Mouse (Mus musculus): ENCODE results near the gene Hdgfl3. TPM values are rescaled to one million over a fixed set of nuclear protein-coding genes. Genes with fewer than 3 reads are reported as not detected.

Gene Hdgfl3
- total and polyA plus RNA-seq, 2 experiments from 2014 or later, result 7.3 to 10.2 TPM

DNA sequence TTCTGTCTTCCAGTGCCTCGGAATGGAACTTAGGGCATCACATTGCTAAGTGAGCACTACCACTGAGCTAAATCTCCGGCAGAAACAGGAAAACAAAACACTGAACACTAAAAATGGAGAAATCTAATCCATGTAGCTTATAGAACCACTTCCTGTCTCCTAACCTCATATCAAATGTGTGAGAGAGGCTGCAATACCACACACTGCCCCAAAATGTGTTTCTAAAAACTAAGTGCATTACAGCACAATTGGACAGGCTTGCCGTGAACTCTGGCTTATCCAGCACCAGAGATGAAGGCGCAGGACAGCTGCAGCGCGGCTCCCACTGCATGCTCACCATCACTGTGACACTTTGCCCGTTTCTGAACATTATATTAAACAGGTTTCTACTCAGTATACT is 5.3 kb downstream of the Hdgfl3 start:
- 79% methylated on average over 7 of the region's 7 CpGs for WGBS
- TF ChIP-seq CTCF (IDR thresholded peaks at IDR 0.05; ENCODE audit: low read depth) (no peak), EP300 (IDR thresholded peaks at IDR 0.05; ENCODE audit: low read depth) (no peak)
- Histone ChIP-seq H3K4me2 (ENCODE audit: low read depth, low read length) (no peak overlapping the region), H3K4me1 (ENCODE audit: control insufficient read depth, insufficient read depth) (peaks cover 15% of the 10 kb centered on the region), H3K36me3 (replicated peaks; ENCODE audit: control insufficient read depth, insufficient read depth, low read length) (no peaks in the 10 kb centered on the region), H3K27me3 (ENCODE audit: control insufficient read depth, insufficient read depth, low read length) (no peaks in the 10 kb centered on the region), H3K27ac (ENCODE audit: low read depth) (no peak overlapping the region), H3K4me3 (ENCODE audit: low read depth, low read length) (no peak overlapping the region), H3K9ac (replicated peaks; ENCODE audit: low read depth, low read length) (no peak overlapping the region), H3K9me3 (replicated peaks; ENCODE audit: control insufficient read depth, low read length) (no peaks in the 10 kb centered on the region)
- ATAC-seq (ENCODE audit: insufficient read depth, low read depth), result no peak
- no peak for DNase-seq (ENCODE audit: low spot score)

DNA sequence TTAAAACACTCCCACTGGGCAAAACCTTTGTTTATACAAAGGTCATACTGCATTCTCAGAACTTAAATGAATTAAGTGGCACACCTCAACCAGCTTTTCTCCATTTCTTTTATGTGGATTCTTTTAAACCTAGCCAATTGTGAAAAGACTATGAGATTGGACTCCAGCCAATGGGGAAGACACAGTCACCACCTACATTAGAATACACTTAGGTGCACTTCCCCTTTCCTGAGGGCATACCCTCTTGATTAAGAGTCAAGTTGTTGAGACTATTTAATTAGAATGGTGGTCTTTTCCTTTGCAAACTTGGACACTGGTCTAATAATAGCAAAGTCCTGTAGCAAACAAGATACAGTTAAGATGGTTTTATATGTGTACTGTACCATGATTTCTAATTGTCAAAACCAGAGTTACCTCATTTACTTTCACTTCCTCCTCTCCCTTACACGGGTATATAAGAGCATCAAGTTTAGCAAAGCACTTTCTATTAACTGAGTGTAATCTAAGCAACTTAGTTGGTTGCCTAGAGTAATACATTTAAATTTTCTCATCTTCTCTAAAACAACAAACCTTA is 12.8 kb downstream of the Hdgfl3 start:
- Histone ChIP-seq H3K36me3 (replicated peaks; ENCODE audit: control insufficient read depth, insufficient read depth, low read length) (no peaks in the 10 kb centered on the region), H3K4me2 (ENCODE audit: low read depth, low read length) (no peak overlapping the region), H3K9ac (replicated peaks; ENCODE audit: low read depth, low read length) (no peak overlapping the region), H3K9me3 (replicated peaks; ENCODE audit: control insufficient read depth, low read length) (no peaks in the 10 kb centered on the region), H3K27me3 (ENCODE audit: control insufficient read depth, insufficient read depth, low read length) (no peaks in the 10 kb centered on the region), H3K27ac (ENCODE audit: low read depth) (no peak overlapping the region), H3K4me3 (ENCODE audit: low read depth, low read length) (no peak overlapping the region), H3K4me1 (ENCODE audit: control insufficient read depth, insufficient read depth) (no peaks in the 10 kb centered on the region)
- TF ChIP-seq CTCF (IDR thresholded peaks at IDR 0.05; ENCODE audit: low read depth) (no peak), EP300 (IDR thresholded peaks at IDR 0.05; ENCODE audit: low read depth) (no peak)
- DNase-seq (ENCODE audit: low spot score), result no peak
- WGBS, result 58% methylated on average over 1 of the region's 1 CpGs
- ATAC-seq (ENCODE audit: insufficient read depth, low read depth), result no peak

- H3K9me3 ChIP-seq (replicated peaks; ENCODE audit: control insufficient read depth, low read length), result no peaks in the 10 kb centered on the region
- WGBS, result 76% methylated on average over 4 of the region's 4 CpGs
- H3K27me3 ChIP-seq (ENCODE audit: control insufficient read depth, insufficient read depth, low read length), result no peaks in the 10 kb centered on the region
- no peak for ATAC-seq (ENCODE audit: insufficient read depth, low read depth)
- H3K9ac ChIP-seq (replicated peaks; ENCODE audit: low read depth, low read length), result no peak overlapping the region
- no peaks in the 10 kb centered on the region for H3K36me3 ChIP-seq (replicated peaks; ENCODE audit: control insufficient read depth, insufficient read depth, low read length)
- no peak overlapping the region for H3K4me2 ChIP-seq (ENCODE audit: low read depth, low read length)
- no peaks in the 10 kb centered on the region for H3K4me1 ChIP-seq (ENCODE audit: control insufficient read depth, insufficient read depth)
- TF ChIP-seq CTCF (IDR thresholded peaks at IDR 0.05; ENCODE audit: low read depth), result no peak
- TF ChIP-seq EP300 (IDR thresholded peaks at IDR 0.05; ENCODE audit: low read depth), result no peak
- no peak overlapping the region for H3K4me3 ChIP-seq (ENCODE audit: low read depth, low read length)
- H3K27ac ChIP-seq (ENCODE audit: low read depth), result no peak overlapping the region
- DNase-seq (ENCODE audit: low spot score), result no peak
Measured at GRCm38 (mm10) chr7:81920314-81920713, 14.0 kb downstream of the Hdgfl3 start.

DNA sequence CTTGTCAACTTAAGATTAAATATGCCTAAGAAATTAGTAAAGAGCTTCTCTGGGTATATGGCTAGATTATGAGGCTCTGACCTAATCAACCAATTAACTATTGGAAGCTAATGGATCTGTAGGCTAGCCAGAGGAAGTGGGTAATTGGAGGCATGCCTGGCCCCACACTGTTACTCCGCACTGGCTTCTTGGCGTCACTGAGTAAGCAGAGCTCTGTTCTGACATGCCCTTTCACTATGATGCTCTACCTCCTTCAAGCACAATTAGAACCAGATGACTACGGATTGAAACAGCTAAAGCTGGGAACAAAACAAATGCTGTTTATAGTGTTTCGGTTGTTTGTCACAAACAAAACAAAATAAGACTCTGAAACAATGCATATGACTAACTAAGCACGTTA is 16.0 kb downstream of the Hdgfl3 start:
- ATAC-seq (ENCODE audit: insufficient read depth, low read depth) (no peak), DNase-seq (ENCODE audit: low spot score) (no peak)
- Histone ChIP-seq H3K9ac (replicated peaks; ENCODE audit: low read depth, low read length) (no peak overlapping the region), H3K27ac (ENCODE audit: low read depth) (no peak overlapping the region), H3K4me2 (ENCODE audit: low read depth, low read length) (no peak overlapping the region), H3K9me3 (replicated peaks; ENCODE audit: control insufficient read depth, low read length) (no peaks in the 10 kb centered on the region), H3K36me3 (replicated peaks; ENCODE audit: control insufficient read depth, insufficient read depth, low read length) (no peaks in the 10 kb centered on the region), H3K4me3 (ENCODE audit: low read depth, low read length) (no peak overlapping the region), H3K27me3 (ENCODE audit: control insufficient read depth, insufficient read depth, low read length) (no peaks in the 10 kb centered on the region), H3K4me1 (ENCODE audit: control insufficient read depth, insufficient read depth) (no peaks in the 10 kb centered on the region)
- no peak for TF ChIP-seq EP300 (IDR thresholded peaks at IDR 0.05; ENCODE audit: low read depth)
- TF ChIP-seq CTCF (IDR thresholded peaks at IDR 0.05; ENCODE audit: low read depth), result no peak
- WGBS, result 75% methylated on average over 5 of the region's 5 CpGs

- DNase-seq (ENCODE audit: low spot score), result no peak
- TF ChIP-seq EP300 (IDR thresholded peaks at IDR 0.05; ENCODE audit: low read depth) (no peak), CTCF (IDR thresholded peaks at IDR 0.05; ENCODE audit: low read depth) (no peak)
- H3K4me1 ChIP-seq (ENCODE audit: control insufficient read depth, insufficient read depth), result no peaks in the 10 kb centered on the region
- no peaks in the 10 kb centered on the region for H3K9me3 ChIP-seq (replicated peaks; ENCODE audit: control insufficient read depth, low read length)
- no peak overlapping the region for H3K4me2 ChIP-seq (ENCODE audit: low read depth, low read length)
- H3K27ac ChIP-seq (ENCODE audit: low read depth), result no peak overlapping the region
- no peak for ATAC-seq (ENCODE audit: insufficient read depth, low read depth)
- WGBS, result 85% methylated on average over 2 of the region's 2 CpGs
- no peaks in the 10 kb centered on the region for H3K36me3 ChIP-seq (replicated peaks; ENCODE audit: control insufficient read depth, insufficient read depth, low read length)
- H3K27me3 ChIP-seq (ENCODE audit: control insufficient read depth, insufficient read depth, low read length), result no peaks in the 10 kb centered on the region
- no peak overlapping the region for H3K4me3 ChIP-seq (ENCODE audit: low read depth, low read length)
- H3K9ac ChIP-seq (replicated peaks; ENCODE audit: low read depth, low read length), result no peak overlapping the region
Measured at GRCm38 (mm10) chr7:81904926-81905325, 29.3 kb downstream of the Hdgfl3 start.

DNA sequence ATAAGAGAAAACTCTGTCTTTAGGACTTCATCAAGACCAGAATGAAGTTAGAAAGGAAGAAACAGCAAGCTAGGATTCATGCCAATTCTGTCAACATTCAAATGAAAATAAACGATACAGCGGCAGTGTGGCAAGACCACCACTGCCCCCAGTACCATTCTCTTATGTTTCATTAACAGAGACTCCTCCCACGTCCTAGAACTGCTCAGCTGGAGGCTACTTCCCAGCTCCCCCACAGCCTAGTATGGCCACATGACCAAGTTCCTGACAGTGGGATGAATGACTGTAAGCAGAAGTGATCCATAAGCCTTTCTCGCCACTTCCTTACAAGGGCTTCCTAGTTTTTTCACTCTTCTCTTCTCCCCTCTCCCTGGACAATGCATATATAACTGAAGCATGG is 30.2 kb downstream of the Hdgfl3 start:
- Histone ChIP-seq H3K27ac (ENCODE audit: low read depth) (no peak overlapping the region), H3K27me3 (ENCODE audit: control insufficient read depth, insufficient read depth, low read length) (no peaks in the 10 kb centered on the region), H3K4me3 (ENCODE audit: low read depth, low read length) (no peak overlapping the region), H3K9ac (replicated peaks; ENCODE audit: low read depth, low read length) (no peak overlapping the region), H3K36me3 (replicated peaks; ENCODE audit: control insufficient read depth, insufficient read depth, low read length) (peaks cover 6% of the 10 kb centered on the region; the same call in 1 of the 2 replicates), H3K4me2 (ENCODE audit: low read depth, low read length) (no peak overlapping the region), H3K4me1 (ENCODE audit: control insufficient read depth, insufficient read depth) (no peaks in the 10 kb centered on the region), H3K9me3 (replicated peaks; ENCODE audit: control insufficient read depth, low read length) (no peaks in the 10 kb centered on the region)
- ATAC-seq (ENCODE audit: insufficient read depth, low read depth) (no peak), DNase-seq (ENCODE audit: low spot score) (no peak)
- TF ChIP-seq EP300 (IDR thresholded peaks at IDR 0.05; ENCODE audit: low read depth) (no peak), CTCF (IDR thresholded peaks at IDR 0.05; ENCODE audit: low read depth) (no peak)
- 54% methylated on average over 4 of the region's 4 CpGs for WGBS

Measured in heart, postnatal 0 days (tissue).